Mouse (Mus musculus) myocyte (in vitro differentiated cells): Measurements from ENCODE around the gene Mocs1. TPM values are rescaled to one million over a fixed set of nuclear protein-coding genes. Genes with fewer than 3 reads are reported as not detected.

Experiments
- H3K27me3 ChIP-seq: one replicate; pipeline ENCODE4 v1.6.1; 2011; ENCODE audit not compliant: control insufficient read depth, insufficient read depth, insufficient read length
- H3K36me3 ChIP-seq: one replicate; pipeline ENCODE4 v1.6.1; 2011; ENCODE audit not compliant: control insufficient read depth, insufficient read depth
- H3K4me2 ChIP-seq: one replicate; pipeline ENCODE4 v1.6.1; 2011; ENCODE audit warnings: low read depth, control low read depth
- H3K4me3 ChIP-seq: one replicate; pipeline ENCODE4 v1.5.1; 2011; ENCODE audit warnings: mild to moderate bottlenecking, control low read depth, moderate library complexity
- H3K79me2 ChIP-seq: one replicate; pipeline ENCODE4 v1.6.1; 2011; ENCODE audit not compliant: control insufficient read depth, insufficient read depth
- H3ac ChIP-seq: one replicate; pipeline ENCODE4 v1.6.1; 2011; ENCODE audit not compliant: control insufficient read depth, insufficient read length
- CEBPB ChIP-seq: IDR thresholded peaks from 2 replicates; pipeline ENCODE4 v1.6.1; 2011; ENCODE audit warnings: mild to moderate bottlenecking, moderate library complexity; ENCODE audit not compliant: poor library complexity, insufficient read depth, severe bottlenecking
- E2F4 ChIP-seq: IDR thresholded peaks from one replicate; pipeline ENCODE4 v1.6.1; 2011; ENCODE audit warnings: mild to moderate bottlenecking, control low read depth, moderate library complexity; ENCODE audit not compliant: insufficient read depth
- MAX ChIP-seq: IDR thresholded peaks from one replicate; pipeline ENCODE4 v1.6.1; 2011; ENCODE audit warnings: low read depth, mild to moderate bottlenecking, control low read depth
- MYOD1 ChIP-seq, 3 experiments: IDR thresholded peaks; one replicate each; pipeline ENCODE4 v1.6.1; 2011; ENCODE audit warnings: control low read depth in 2 of 3, low read depth in 2 of 3, mild to moderate bottlenecking in 2 of 3, moderate library complexity in 1 of 3; ENCODE audit not compliant: insufficient read length in 2 of 3, control insufficient read depth in 1 of 3
- MYOG ChIP-seq, 3 experiments: IDR thresholded peaks; one replicate each; pipeline ENCODE4 v1.6.1; 2011; ENCODE audit warnings: control low read depth in 2 of 3, low read depth in 2 of 3, mild to moderate bottlenecking in 2 of 3; ENCODE audit not compliant: insufficient read length in 2 of 3, control insufficient read depth in 1 of 3, insufficient read depth in 1 of 3
- POLR2A ChIP-seq: IDR thresholded peaks from one replicate; pipeline ENCODE4 v1.6.1; 2011; ENCODE audit warnings: low read depth, mild to moderate bottlenecking, control low read depth, moderate library complexity; ENCODE audit not compliant: insufficient read length
- POLR2AphosphoS2 ChIP-seq: IDR thresholded peaks from one replicate; pipeline ENCODE4 v1.6.1; 2011; ENCODE audit warnings: low read depth, control low read depth; ENCODE audit not compliant: insufficient read length
- REST ChIP-seq: IDR thresholded peaks from one replicate; pipeline ENCODE4 v1.6.1; 2011; ENCODE audit warnings: mild to moderate bottlenecking, control low read depth, moderate library complexity; ENCODE audit not compliant: insufficient read depth, insufficient read length
- SRF ChIP-seq: IDR thresholded peaks from one replicate; pipeline ENCODE4 v1.6.1; 2011; ENCODE audit warnings: low read depth; ENCODE audit not compliant: control insufficient read depth, insufficient read length
- TCF12 ChIP-seq: IDR thresholded peaks from one replicate; pipeline ENCODE4 v1.6.1; 2011; ENCODE audit warnings: mild to moderate bottlenecking, control low read depth; ENCODE audit not compliant: poor library complexity, insufficient read depth, severe bottlenecking
- TCF3 ChIP-seq: IDR thresholded peaks from one replicate; pipeline ENCODE4 v1.6.1; 2011; ENCODE audit warnings: low read depth, control low read depth; ENCODE audit not compliant: insufficient read length
- USF1 ChIP-seq: IDR thresholded peaks from one replicate; pipeline ENCODE4 v1.6.1; 2011; ENCODE audit warnings: low read depth, mild to moderate bottlenecking, control low read depth, moderate library complexity
- polyA plus RNA-seq: library from polyadenylated mRNA; unstranded; fragments of >200 nt; fragmentation: generic; extraction: Trizol; gene quantifications from one replicate; pipeline ENCODE4 v1.2.1, GENCODE M21; 2012; ENCODE audit warnings: missing spikeins

Gene Mocs1
- 12.7 TPM for polyA plus RNA-seq

GRCm38 (mm10) chr17:49428239-49428688 is at the start of gene Mocs1:
Mocs1 (plus strand) TSS chr17:49428362.
- Histone ChIP-seq H3ac (peak within 1 kb of the TSS; percentile 6), H3K4me3 (peak within 1 kb of the TSS; percentile 46), H3K27me3 (no peaks in the 10 kb centered on the region), H3K79me2 (no peaks in the 10 kb centered on the region), H3K36me3 (no peaks in the 10 kb centered on the region), H3K4me2 (peak within 1 kb of the TSS; percentile 94)
- peak; percentile 80 for TF ChIP-seq POLR2A
- TF ChIP-seq SRF = no peak
- TF ChIP-seq POLR2AphosphoS2 = peak; percentile 66

GRCm38 (mm10) chr17:49379645-49380044 is 48.5 kb upstream of the Mocs1 start:
- Histone ChIP-seq H3K79me2 (no peaks in the 10 kb centered on the region), H3K36me3 (no peaks in the 10 kb centered on the region), H3K27me3 (peaks cover 4% of the 10 kb centered on the region), H3K4me3 (no peak overlapping the region), H3K4me2 (no peak overlapping the region), H3ac (no peak overlapping the region)
- no peak for TF ChIP-seq E2F4
- TF ChIP-seq TCF3 = no peak

- peaks cover 6% of the 10 kb centered on the region for H3K27me3 ChIP-seq
- no peak for TF ChIP-seq MYOD1 (IDR thresholded peaks at IDR 0.05; ENCODE audit: control insufficient read depth in 1 of 3, insufficient read length in 2 of 3, low read depth in 2 of 3)
- no peak for TF ChIP-seq E2F4
- TF ChIP-seq POLR2A = no peak
- no peak for TF ChIP-seq MAX
- no peak for TF ChIP-seq TCF12
- no peak for TF ChIP-seq CEBPB
- no peak for TF ChIP-seq POLR2AphosphoS2
- no peak overlapping the region for H3ac ChIP-seq
- H3K4me3 ChIP-seq = no peak overlapping the region
- H3K79me2 ChIP-seq = no peaks in the 10 kb centered on the region
- H3K36me3 ChIP-seq = no peaks in the 10 kb centered on the region
- no peak overlapping the region for H3K4me2 ChIP-seq
Observed at GRCm38 (mm10) chr17:49384217-49384943, 43.8 kb upstream of the Mocs1 start.

GRCm38 (mm10) chr17:49387741-49388140 is 40.4 kb upstream of the Mocs1 start:
- no peak for TF ChIP-seq MYOG (IDR thresholded peaks at IDR 0.05; ENCODE audit: control insufficient read depth in 1 of 3, insufficient read depth in 1 of 3, insufficient read length in 2 of 3, low read depth in 2 of 3)
- no peak for TF ChIP-seq MAX
- H3K36me3 ChIP-seq = no peaks in the 10 kb centered on the region
- H3K4me2 ChIP-seq = no peak overlapping the region
- no peaks in the 10 kb centered on the region for H3K79me2 ChIP-seq
- no peak overlapping the region for H3ac ChIP-seq
- H3K27me3 ChIP-seq = peaks cover 6% of the 10 kb centered on the region
- H3K4me3 ChIP-seq = no peak overlapping the region

- Histone ChIP-seq H3K36me3 (no peaks in the 10 kb centered on the region), H3ac (no peak overlapping the region), H3K4me3 (no peak overlapping the region), H3K79me2 (no peaks in the 10 kb centered on the region), H3K27me3 (no peaks in the 10 kb centered on the region), H3K4me2 (no peak overlapping the region)
- TF ChIP-seq CEBPB (no peak), SRF (no peak), MYOD1 (IDR thresholded peaks at IDR 0.05; ENCODE audit: control insufficient read depth in 1 of 3, insufficient read length in 2 of 3, low read depth in 2 of 3) (no peak), MYOG (IDR thresholded peaks at IDR 0.05; ENCODE audit: control insufficient read depth in 1 of 3, insufficient read depth in 1 of 3, insufficient read length in 2 of 3, low read depth in 2 of 3) (no peak)
Observed at GRCm38 (mm10) chr17:49392751-49393150, 35.4 kb upstream of the Mocs1 start.

GRCm38 (mm10) chr17:49394836-49395235 is 33.3 kb upstream of the Mocs1 start:
- Histone ChIP-seq H3K27me3 (no peaks in the 10 kb centered on the region), H3K36me3 (no peaks in the 10 kb centered on the region), H3ac (no peak overlapping the region), H3K79me2 (no peaks in the 10 kb centered on the region), H3K4me3 (no peak overlapping the region), H3K4me2 (no peak overlapping the region)
- TF ChIP-seq MYOG (IDR thresholded peaks at IDR 0.05; ENCODE audit: control insufficient read depth in 1 of 3, insufficient read depth in 1 of 3, insufficient read length in 2 of 3, low read depth in 2 of 3) (no peak), TCF12 (no peak), POLR2AphosphoS2 (no peak), USF1 (no peak), TCF3 (no peak), POLR2A (no peak), MAX (no peak), SRF (no peak), E2F4 (no peak), MYOD1 (IDR thresholded peaks at IDR 0.05; ENCODE audit: control insufficient read depth in 1 of 3, insufficient read length in 2 of 3, low read depth in 2 of 3) (no peak), REST (no peak), CEBPB (no peak)
